Mouse (Mus musculus): Measurements from ENCODE around the gene Dedd2. TPM values are rescaled to one million over a fixed set of nuclear protein-coding genes. Genes with fewer than 3 reads are reported as not detected.

Dedd2 gene
- polyA plus RNA-seq, 1 experiment from 2014 or later = 15.8 TPM

DNA sequence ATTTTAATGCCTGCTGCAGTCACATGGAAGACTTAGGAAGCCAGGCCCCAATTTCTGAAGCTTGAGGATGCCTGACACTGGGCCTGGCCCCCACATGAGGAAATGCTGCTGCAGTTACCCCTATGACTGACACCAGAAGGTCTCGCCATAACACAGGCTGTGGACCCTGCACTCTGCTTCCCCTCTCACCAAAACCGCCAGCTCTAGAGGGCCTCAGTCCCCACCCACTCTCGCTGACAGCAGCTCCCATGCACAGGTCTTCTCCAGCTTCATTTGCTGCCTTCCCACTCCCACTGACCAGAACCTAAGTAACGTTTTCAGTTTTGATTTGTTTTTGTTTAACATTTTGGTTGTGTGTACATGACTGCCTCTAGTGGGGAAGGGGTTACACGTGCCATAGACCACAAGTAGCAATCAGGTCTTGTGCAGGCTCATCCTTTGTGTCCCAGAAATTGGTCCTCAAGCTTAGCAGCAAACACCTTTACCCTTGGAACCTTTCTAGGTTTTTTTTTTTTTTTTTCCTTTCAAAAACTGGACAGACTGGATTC is 11.8 kb upstream of the Dedd2 start:
- peaks cover 69% of the 10 kb centered on the region for H3K36me3 ChIP-seq (ENCODE audit: control insufficient read depth, insufficient read depth)

DNA sequence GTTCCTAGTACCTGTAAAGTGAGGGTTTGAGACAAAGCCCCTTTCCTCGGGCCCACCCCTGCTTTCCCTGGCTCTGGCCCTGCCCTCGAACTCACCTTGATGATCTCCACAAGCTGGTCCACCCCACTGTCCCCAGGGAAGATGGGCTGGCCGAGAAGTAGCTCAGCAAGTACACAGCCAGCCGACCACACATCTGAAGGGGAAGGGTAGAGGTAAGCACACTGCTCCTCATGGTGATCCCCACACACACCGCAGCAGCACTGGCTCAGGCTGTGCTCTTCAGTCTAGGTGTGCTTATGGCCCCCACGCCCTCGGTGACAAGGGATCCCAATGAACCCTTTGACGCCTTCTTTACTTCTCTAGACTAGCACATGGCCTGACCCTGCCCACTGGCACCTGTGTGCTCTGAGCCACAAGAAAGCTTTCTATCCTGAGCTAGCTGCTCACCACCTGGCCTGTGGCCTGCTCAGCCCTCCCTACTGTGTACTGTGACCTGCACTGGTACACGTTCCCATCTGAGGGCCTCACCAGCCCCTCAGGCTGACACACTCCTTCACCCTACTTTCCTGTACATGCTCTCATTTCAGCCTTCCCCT is 10.4 kb upstream of the Dedd2 start:
- no peak overlapping the region for H3K27ac ChIP-seq (ENCODE audit: low read depth, low read length)
- no peaks in the 10 kb centered on the region for H3K9me3 ChIP-seq (ENCODE audit: control insufficient read depth)
- TF ChIP-seq CTCF (IDR thresholded peaks at IDR 0.05; ENCODE audit: low read depth) = no peak
- no peaks in the 10 kb centered on the region for H3K4me1 ChIP-seq (replicated peaks; ENCODE audit: control insufficient read depth, insufficient read depth, low read length)
- H3K27me3 ChIP-seq (replicated peaks; ENCODE audit: control insufficient read depth, insufficient read depth, low read length) = no peaks in the 10 kb centered on the region
- WGBS = 81% methylated on average over 9 of the region's 9 CpGs
- H3K36me3 ChIP-seq (ENCODE audit: control insufficient read depth, insufficient read depth) = peaks cover 83% of the 10 kb centered on the region
- no peak overlapping the region for H3K9ac ChIP-seq (ENCODE audit: low read depth, low read length)
- no peak for ATAC-seq
- H3K4me3 ChIP-seq (ENCODE audit: low read depth, low read length) = no peak overlapping the region
- H3K4me2 ChIP-seq (replicated peaks; ENCODE audit: low read depth) = no peak overlapping the region

More for the DNA sequence above, 11.8 kb upstream of the Dedd2 start:
- Histone ChIP-seq H3K9ac (ENCODE audit: low read depth, low read length) (no peak overlapping the region), H3K27ac (ENCODE audit: low read depth, low read length) (no peak overlapping the region), H3K27me3 (replicated peaks; ENCODE audit: control insufficient read depth, insufficient read depth, low read length) (no peaks in the 10 kb centered on the region), H3K4me1 (replicated peaks; ENCODE audit: control insufficient read depth, insufficient read depth, low read length) (no peaks in the 10 kb centered on the region), H3K9me3 (ENCODE audit: control insufficient read depth) (no peaks in the 10 kb centered on the region), H3K4me3 (ENCODE audit: low read depth, low read length) (no peak overlapping the region), H3K4me2 (replicated peaks; ENCODE audit: low read depth) (no peak overlapping the region)
- peak; percentile 36 for TF ChIP-seq CTCF (IDR thresholded peaks at IDR 0.05; ENCODE audit: low read depth)
- no peak for ATAC-seq
- 57% methylated on average over 5 of the region's 5 CpGs for WGBS

DNA sequence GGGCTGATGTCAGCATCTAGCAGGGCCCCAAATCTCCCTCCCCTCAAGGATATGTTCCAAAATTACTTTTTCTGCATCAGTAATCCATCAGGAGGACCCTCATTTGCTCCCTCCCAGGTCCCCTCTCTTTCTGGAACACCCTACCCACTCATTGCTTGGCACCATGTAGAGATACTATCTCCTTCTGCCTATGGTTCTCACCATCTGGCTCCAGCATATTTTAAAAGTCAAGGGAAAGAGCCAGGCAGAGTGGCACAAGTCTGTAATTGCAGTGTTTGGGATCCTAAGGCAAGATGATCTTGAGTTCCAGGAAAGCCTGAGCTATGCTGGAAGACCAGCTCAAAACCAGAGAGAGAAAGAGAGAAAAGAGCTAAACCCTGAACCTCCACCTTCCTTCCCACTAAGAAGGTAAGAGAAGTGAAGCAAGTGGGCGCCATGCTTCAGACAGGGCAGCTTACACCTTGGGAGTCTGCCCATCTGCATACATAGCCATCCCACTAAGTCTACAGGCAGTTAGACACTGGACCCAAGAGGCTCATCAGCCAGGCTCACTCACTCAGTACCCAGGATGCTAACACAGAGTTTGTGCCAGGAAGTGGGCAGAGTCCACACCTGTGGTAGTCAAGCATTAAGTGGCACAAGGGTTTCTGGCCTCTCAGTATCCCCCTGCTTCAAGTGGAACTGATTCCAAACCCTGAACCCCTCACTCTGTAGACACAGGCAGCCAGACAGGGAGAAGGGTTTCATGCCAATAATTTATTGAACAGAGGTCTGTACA is 7.3 kb upstream of the Dedd2 start:
- H3K9me3 ChIP-seq (ENCODE audit: control insufficient read depth) = no peaks in the 10 kb centered on the region
- no peak overlapping the region for H3K27ac ChIP-seq (ENCODE audit: low read depth, low read length)
- no peak overlapping the region for H3K4me2 ChIP-seq (replicated peaks; ENCODE audit: low read depth)
- peaks cover 86% of the 10 kb centered on the region for H3K36me3 ChIP-seq (ENCODE audit: control insufficient read depth, insufficient read depth)
- no peak overlapping the region for H3K4me3 ChIP-seq (ENCODE audit: low read depth, low read length)
- no peaks in the 10 kb centered on the region for H3K27me3 ChIP-seq (replicated peaks; ENCODE audit: control insufficient read depth, insufficient read depth, low read length)
- TF ChIP-seq CTCF (IDR thresholded peaks at IDR 0.05; ENCODE audit: low read depth) = no peak
- no peak overlapping the region for H3K9ac ChIP-seq (ENCODE audit: low read depth, low read length)
- no peaks in the 10 kb centered on the region for H3K4me1 ChIP-seq (replicated peaks; ENCODE audit: control insufficient read depth, insufficient read depth, low read length)
- WGBS = 72% methylated on average over 1 of the region's 1 CpGs
- ATAC-seq = no peak

DNA sequence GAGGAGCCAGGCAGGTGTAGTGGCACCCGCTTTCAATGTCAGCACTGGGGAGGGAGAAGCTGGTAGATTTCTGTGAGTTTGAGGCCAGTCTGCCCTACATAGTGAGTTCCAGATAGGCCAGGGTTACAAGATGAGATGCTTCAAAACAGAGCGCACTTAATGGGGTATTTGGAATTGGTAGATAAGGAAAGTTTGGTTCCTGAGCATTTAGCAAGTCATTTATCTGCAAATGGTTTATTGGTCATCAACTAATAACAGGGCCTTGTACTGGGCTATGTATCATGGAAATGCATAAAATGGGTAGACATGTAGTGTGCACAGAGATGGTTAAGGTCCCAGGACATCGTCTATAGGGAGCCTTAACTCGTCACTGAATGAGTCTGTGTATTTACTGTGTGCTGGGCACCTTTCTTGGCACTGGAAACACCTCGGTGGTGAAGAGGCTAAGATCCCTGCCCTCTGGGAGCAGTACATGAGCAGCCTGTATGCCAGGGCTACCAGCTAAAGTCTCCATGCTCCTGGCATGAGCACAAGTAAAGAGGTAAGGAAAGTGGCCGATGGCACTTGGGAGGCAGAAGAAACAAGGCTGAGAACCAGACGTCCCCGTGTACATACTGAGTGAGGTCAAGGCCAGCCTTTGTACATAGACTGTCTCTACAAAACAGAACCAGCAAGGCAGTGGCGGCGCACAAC is 2.0 kb upstream of the Dedd2 start:
- peaks cover 35% of the 10 kb centered on the region for H3K36me3 ChIP-seq (ENCODE audit: control insufficient read depth, insufficient read depth)
- WGBS = 80% methylated on average over 10 of the region's 10 CpGs
- no peak for ATAC-seq
- H3K9ac ChIP-seq (ENCODE audit: low read depth, low read length) = no peak overlapping the region
- peaks cover 13% of the 10 kb centered on the region for H3K4me1 ChIP-seq (replicated peaks; ENCODE audit: control insufficient read depth, insufficient read depth, low read length)
- H3K27me3 ChIP-seq (replicated peaks; ENCODE audit: control insufficient read depth, insufficient read depth, low read length) = no peaks in the 10 kb centered on the region
- H3K27ac ChIP-seq (ENCODE audit: low read depth, low read length) = no peak overlapping the region
- peak overlapping the region; percentile 90 for H3K4me2 ChIP-seq (replicated peaks; ENCODE audit: low read depth)
- peak overlapping the region; percentile 76; the same call in 1 of the 2 replicates for H3K4me3 ChIP-seq (ENCODE audit: low read depth, low read length)
- no peaks in the 10 kb centered on the region for H3K9me3 ChIP-seq (ENCODE audit: control insufficient read depth)
- TF ChIP-seq CTCF (IDR thresholded peaks at IDR 0.05; ENCODE audit: low read depth) = no peak

DNA sequence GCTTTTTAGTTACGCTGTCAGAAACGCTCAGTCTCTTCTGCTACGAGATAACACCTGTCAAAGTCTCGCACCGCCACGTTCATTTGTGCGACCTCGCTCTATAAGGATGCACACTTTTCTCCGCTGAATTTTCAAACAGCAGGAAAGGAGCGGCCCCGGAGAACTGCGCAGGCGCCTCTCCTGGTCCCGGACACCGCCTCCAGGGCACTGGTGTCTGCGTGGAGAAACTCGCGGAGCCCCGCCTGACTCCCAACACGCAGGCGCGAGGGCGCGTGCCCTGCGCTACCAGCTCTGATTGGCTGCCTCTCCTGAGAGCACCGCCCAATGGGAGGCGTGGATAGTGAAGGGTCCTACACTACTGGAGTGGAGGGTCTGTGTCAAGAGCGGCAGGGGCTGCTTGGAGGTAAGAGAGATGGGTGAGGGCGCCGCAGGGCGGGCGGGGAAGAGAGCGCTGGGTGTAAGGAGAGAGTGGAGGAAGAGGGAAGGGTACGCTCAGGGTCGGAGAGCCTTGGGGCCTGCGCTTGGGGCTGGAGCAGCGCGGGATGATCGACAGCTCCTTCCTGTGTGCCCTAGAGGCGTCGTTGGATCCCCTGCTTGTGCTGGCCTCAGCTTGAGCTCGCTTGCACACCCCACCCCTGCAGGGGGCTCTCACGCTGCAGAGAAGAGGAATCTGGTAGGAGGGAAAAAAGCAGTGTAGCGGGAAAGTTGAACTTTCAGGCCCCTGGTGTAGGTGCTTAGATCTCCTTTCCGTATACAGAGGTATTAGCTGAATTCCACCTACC is 878 bp upstream of the Dedd2 start, which contains the start of gene Zfp526:
Gene Zfp526 (plus strand): TSS at position 324 of the 782 bp plus-strand sequence.
- Histone ChIP-seq H3K27me3 (replicated peaks; ENCODE audit: control insufficient read depth, insufficient read depth, low read length) (no peaks in the 10 kb centered on the region), H3K9ac (ENCODE audit: low read depth, low read length) (peak within 1 kb of the TSS; percentile 66), H3K4me3 (ENCODE audit: low read depth, low read length) (peak within 1 kb of the TSS; percentile 76), H3K4me1 (replicated peaks; ENCODE audit: control insufficient read depth, insufficient read depth, low read length) (peaks cover 13% of the 10 kb centered on the region), H3K36me3 (ENCODE audit: control insufficient read depth, insufficient read depth) (peaks cover 25% of the 10 kb centered on the region), H3K27ac (ENCODE audit: low read depth, low read length) (peak within 1 kb of the TSS; percentile 46), H3K9me3 (ENCODE audit: control insufficient read depth) (no peaks in the 10 kb centered on the region), H3K4me2 (replicated peaks; ENCODE audit: low read depth) (peak within 1 kb of the TSS; percentile 90)
- WGBS = under 1% methylated on average over 45 of the region's 45 CpGs
- TF ChIP-seq CTCF (IDR thresholded peaks at IDR 0.05; ENCODE audit: low read depth) = peak; percentile 50
- peak; percentile 85 for ATAC-seq

Data from intestine, postnatal 0 days (tissue).